Mouse (Mus musculus): ENCODE measurements around the gene Proser3.

DNA sequence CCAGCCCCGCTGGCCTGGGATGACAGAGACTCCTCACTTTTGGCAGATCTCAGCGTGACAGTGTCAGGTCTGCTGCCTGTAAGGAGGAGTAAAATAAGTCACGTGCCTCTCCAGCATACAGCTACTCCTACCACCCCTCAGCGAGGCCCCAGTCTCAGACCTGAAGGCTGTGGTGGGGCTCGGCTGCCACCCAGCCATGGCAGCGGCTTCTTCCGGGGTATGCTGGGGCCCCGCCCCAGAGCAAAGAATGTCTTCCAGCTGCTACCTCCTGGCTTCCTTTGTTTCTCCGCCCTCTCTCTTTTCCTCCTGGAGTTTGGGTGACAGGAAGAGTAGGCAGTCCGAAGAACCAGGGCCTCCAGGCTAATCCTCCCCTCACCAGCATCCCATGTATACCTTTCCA is 26.1 kb downstream of the Proser3 start:
- TF ChIP-seq POLR2A (IDR thresholded peaks at IDR 0.05; ENCODE audit: borderline replicate concordance, extremely low read depth, low read depth, low read length) (0 out of 2 replicates have a peak, but pooled peaks have one; percentile 3), CTCF (IDR thresholded peaks at IDR 0.05; ENCODE audit: insufficient read depth, low read length) (no peak)

Measured in lung, adult 2 months (tissue).